Mouse (Mus musculus) MEL (cell line): ENCODE results near the gene Nos1ap. TPM values are rescaled to one million over a fixed set of nuclear protein-coding genes. Genes with fewer than 3 reads are reported as not detected.

Experiments
- DNase-seq: peaks from one replicate; pipeline ENCODE4 v3.0.0; 2011; ENCODE audit warnings: low read depth, low spot score
- H3K27ac ChIP-seq: 2 replicates; pipeline ENCODE4 v1.5.1; 2012; ENCODE audit warnings: low read depth, mild to moderate bottlenecking, control low read depth, low read length, moderate library complexity; ENCODE audit not compliant: control insufficient read depth
- H3K27me3 ChIP-seq, 2 experiments: fragments of 150-350 bp in 1 of 2; sonication (generic) in 1 of 2; 2 replicates each; pipeline ENCODE4 v1.6.1; 2012; ENCODE audit warnings: low read length in 2 of 2, mild to moderate bottlenecking in 2 of 2, improper control_type of control experiment in 1 of 2, moderate library complexity in 1 of 2; ENCODE audit not compliant: insufficient read depth in 2 of 2, control insufficient read depth in 1 of 2
- H3K36me3 ChIP-seq, 2 experiments: 2 replicates each; pipeline ENCODE4 v1.6.1; 2012 to 2014; ENCODE audit warnings: low read length in 2 of 2, improper control_type of control experiment in 1 of 2, inconsistent platforms in 1 of 2, mild to moderate bottlenecking in 1 of 2; ENCODE audit not compliant: insufficient read depth in 2 of 2, control insufficient read depth in 1 of 2
- H3K4me1 ChIP-seq, 2 experiments: fragments of 150-350 bp in 1 of 2; sonication (generic) in 1 of 2; 2 replicates each; pipeline ENCODE4 v1.6.1; 2012; ENCODE audit warnings: low read length in 2 of 2, improper control_type of control experiment in 1 of 2, mild to moderate bottlenecking in 1 of 2; ENCODE audit not compliant: insufficient read depth in 2 of 2, control insufficient read depth in 1 of 2
- H3K4me3 ChIP-seq, 2 experiments: fragments of 150-350 bp in 1 of 2; sonication (generic) in 1 of 2; 2 replicates each; pipeline ENCODE4 v1.5.1; 2012; ENCODE audit warnings: low read depth in 2 of 2, low read length in 2 of 2, mild to moderate bottlenecking in 2 of 2, moderate library complexity in 2 of 2, control low read depth in 1 of 2, improper control_type of control experiment in 1 of 2; ENCODE audit not compliant: control insufficient read depth in 1 of 2, insufficient read depth in 1 of 2
- H3K79me2 ChIP-seq: 2 replicates; pipeline ENCODE4 v1.6.1; 2012; ENCODE audit warnings: mild to moderate bottlenecking, low read length, moderate library complexity; ENCODE audit not compliant: control insufficient read depth, poor library complexity, insufficient read depth
- H3K9ac ChIP-seq: 2 replicates; pipeline ENCODE4 v1.6.1; 2012; ENCODE audit warnings: low read depth, mild to moderate bottlenecking, control low read depth, low read length, moderate library complexity; ENCODE audit not compliant: control insufficient read depth, poor library complexity, severe bottlenecking
- H3K9me3 ChIP-seq: fragments of 150-350 bp; sonication (generic); replicated peaks from 2 replicates; pipeline ENCODE4 v1.6.1; 2012; ENCODE audit warnings: mild to moderate bottlenecking, low read length, improper control_type of control experiment, moderate library complexity; ENCODE audit not compliant: insufficient read depth
- BHLHE40 ChIP-seq: IDR thresholded peaks from 2 replicates; pipeline ENCODE4 v1.6.1; 2012; ENCODE audit warnings: low read depth, mild to moderate bottlenecking, inconsistent platforms, low read length, improper control_type of control experiment, borderline replicate concordance
- CHD1 ChIP-seq: IDR thresholded peaks from 2 replicates; pipeline ENCODE4 v1.6.1; 2012; ENCODE audit warnings: low read depth, mild to moderate bottlenecking, inconsistent platforms, low read length, improper control_type of control experiment
- CHD2 ChIP-seq: IDR thresholded peaks from 2 replicates; pipeline ENCODE4 v1.6.1; 2011; ENCODE audit warnings: low read length, improper control_type of control experiment
- E2F4 ChIP-seq: IDR thresholded peaks from 2 replicates; pipeline ENCODE4 v1.6.1; 2011; ENCODE audit warnings: low read depth, low read length, improper control_type of control experiment, borderline replicate concordance
- ELF1 ChIP-seq: IDR thresholded peaks from 2 replicates; pipeline ENCODE4 v1.6.1; 2014; ENCODE audit warnings: low read depth, mild to moderate bottlenecking, inconsistent platforms, low read length, improper control_type of control experiment, moderate library complexity
- EP300 ChIP-seq, 2 experiments: IDR thresholded peaks; 2 replicates each; pipeline ENCODE4 v1.6.1; 2011; ENCODE audit warnings: improper control_type of control experiment in 2 of 2, low read length in 2 of 2, low read depth in 1 of 2, mild to moderate bottlenecking in 1 of 2
- GATA1 ChIP-seq: IDR thresholded peaks from 2 replicates; pipeline ENCODE4 v1.6.1; 2011; ENCODE audit warnings: low read depth, low read length, improper control_type of control experiment
- JUND ChIP-seq: IDR thresholded peaks from 2 replicates; pipeline ENCODE4 v1.6.1; 2011; ENCODE audit warnings: low read depth, mild to moderate bottlenecking, improper control_type of control experiment, low read length
- KAT2A ChIP-seq: conservative IDR thresholded peaks from 2 replicates; pipeline ENCODE4 v1.6.1; 2012; ENCODE audit warnings: low read depth, low read length, improper control_type of control experiment, inconsistent platforms
- MAFK ChIP-seq: IDR thresholded peaks from 2 replicates; pipeline ENCODE4 v1.6.1; 2011; ENCODE audit warnings: low read depth, mild to moderate bottlenecking, low read length, improper control_type of control experiment, borderline replicate concordance
- MAX ChIP-seq: IDR thresholded peaks from 2 replicates; pipeline ENCODE4 v1.6.1; 2011; ENCODE audit warnings: low read length, improper control_type of control experiment
- MAZ ChIP-seq: IDR thresholded peaks from 2 replicates; pipeline ENCODE4 v1.6.1; 2012; ENCODE audit warnings: low read depth, mild to moderate bottlenecking, inconsistent platforms, low read length, improper control_type of control experiment
- MEF2A ChIP-seq: IDR thresholded peaks from 2 replicates; pipeline ENCODE4 v1.6.1; 2014; ENCODE audit warnings: low read depth, mild to moderate bottlenecking, inconsistent platforms, low read length, improper control_type of control experiment; ENCODE audit not compliant: poor library complexity, insufficient replicate concordance, severe bottlenecking; ENCODE audit errors: extremely low read depth
- MXI1 ChIP-seq: IDR thresholded peaks from 2 replicates; pipeline ENCODE4 v1.6.1; 2011; ENCODE audit warnings: mild to moderate bottlenecking, low read depth, low read length, improper control_type of control experiment
- MYC ChIP-seq: IDR thresholded peaks from 2 replicates; pipeline ENCODE4 v1.6.1; 2011; ENCODE audit warnings: low read depth, mild to moderate bottlenecking, low read length, improper control_type of control experiment, moderate library complexity
- NELFE ChIP-seq: IDR thresholded peaks from 2 replicates; pipeline ENCODE4 v1.6.1; 2011; ENCODE audit warnings: low read depth, low read length, improper control_type of control experiment
- NRF1 ChIP-seq: IDR thresholded peaks from 2 replicates; pipeline ENCODE4 v1.6.1; 2014; ENCODE audit warnings: low read depth, mild to moderate bottlenecking, inconsistent platforms, low read length, improper control_type of control experiment, moderate library complexity; ENCODE audit not compliant: poor library complexity, insufficient read depth, severe bottlenecking
- POLR2AphosphoS5 ChIP-seq: IDR thresholded peaks from 2 replicates; pipeline ENCODE4 v1.6.1; 2012; ENCODE audit warnings: low read depth, borderline replicate concordance, mild to moderate bottlenecking, inconsistent platforms, low read length, moderate library complexity, mixed read lengths
- RCOR1 ChIP-seq: IDR thresholded peaks from 2 replicates; pipeline ENCODE4 v1.6.1; 2012; ENCODE audit warnings: low read depth, mild to moderate bottlenecking, inconsistent platforms, low read length, improper control_type of control experiment
- SIN3A ChIP-seq: IDR thresholded peaks from 2 replicates; pipeline ENCODE4 v1.6.1; 2012; ENCODE audit warnings: low read length, improper control_type of control experiment, inconsistent platforms
- TAL1 ChIP-seq: IDR thresholded peaks from 2 replicates; pipeline ENCODE4 v1.6.1; 2012; ENCODE audit warnings: mild to moderate bottlenecking, inconsistent platforms, low read length, moderate library complexity, mixed read lengths
- TBP ChIP-seq: IDR thresholded peaks from 2 replicates; pipeline ENCODE4 v1.8.0; 2011; ENCODE audit warnings: low read depth, low read length, improper control_type of control experiment
- TCF12 ChIP-seq: IDR thresholded peaks from 2 replicates; pipeline ENCODE4 v1.6.1; 2014; ENCODE audit warnings: low read depth, mild to moderate bottlenecking, inconsistent platforms, low read length, improper control_type of control experiment, moderate library complexity
- USF2 ChIP-seq, 2 experiments: IDR thresholded peaks; 2 replicates each; pipeline ENCODE4 v1.6.1; 2011 to 2012; ENCODE audit warnings: improper control_type of control experiment in 2 of 2, low read length in 2 of 2, borderline replicate concordance in 1 of 2, inconsistent platforms in 1 of 2, low read depth in 1 of 2, mild to moderate bottlenecking in 1 of 2; ENCODE audit not compliant: insufficient read depth in 1 of 2
- ZC3H11A ChIP-seq: IDR thresholded peaks from 2 replicates; pipeline ENCODE4 v1.6.1; 2012; ENCODE audit warnings: low read depth, mild to moderate bottlenecking, inconsistent platforms, low read length, improper control_type of control experiment
- ZMIZ1 ChIP-seq: IDR thresholded peaks from 2 replicates; pipeline ENCODE4 v1.6.1; 2012; ENCODE audit warnings: low read depth, mild to moderate bottlenecking, inconsistent platforms, low read length, improper control_type of control experiment, moderate library complexity
- ZNF384 ChIP-seq: IDR thresholded peaks from 2 replicates; pipeline ENCODE4 v1.6.1; 2012; ENCODE audit warnings: low read depth, mild to moderate bottlenecking, inconsistent platforms, low read length, improper control_type of control experiment
- polyA plus RNA-seq, 2 experiments: library from polyadenylated mRNA; stranded (reverse) in 1 of 2; unstranded in 1 of 2; fragments of >175 nt in 1 of 2; fragments of >200 nt in 1 of 2; gene quantifications; 2 replicates each; pipeline versions ENCODE4 v1.2.1 to v1.2.4; 2012; ENCODE audit warnings: low replicate concordance in 2 of 2, low read depth in 1 of 2; ENCODE audit not compliant: insufficient read length in 2 of 2, insufficient read depth in 1 of 2, missing spikeins in 1 of 2
- total RNA-seq: library from RNA; depleted of rRNA; stranded (reverse); fragments of 300-350 nt; gene quantifications from 2 replicates; pipeline ENCODE4 v1.2.3, GENCODE M21; 2012

Nos1ap gene
- total and polyA plus RNA-seq, 3 experiments, result 0.62 to 2.4 TPM; not detected in 1

DNA sequence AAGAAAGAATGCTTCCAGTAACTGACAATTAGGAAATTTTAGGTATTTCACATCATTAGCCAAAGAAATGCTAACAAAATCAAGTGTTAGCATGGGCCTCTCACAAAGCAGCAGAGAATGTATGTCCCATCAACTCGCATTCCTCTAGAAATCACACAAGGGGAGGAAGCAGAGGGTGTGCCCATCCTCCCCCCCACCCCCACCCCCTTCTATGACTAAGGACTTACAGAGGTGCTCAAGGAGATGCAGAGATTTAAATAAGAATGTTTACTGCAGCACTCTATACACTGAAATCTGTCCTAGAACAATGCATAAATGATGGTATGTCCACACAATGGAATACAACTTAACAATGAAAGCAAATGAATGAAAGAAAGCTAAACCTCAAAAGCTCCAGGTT, 27.2 kb downstream of the Nos1ap start:
- Histone ChIP-seq H3K9me3 (no peaks in the 10 kb centered on the region), H3K4me1 (peaks cover 12 to 22% of the 10 kb centered on the region in 2 experiments)
- no peak for TF ChIP-seq MXI1
- no peak for TF ChIP-seq CHD2
- TF ChIP-seq ELF1, result no peak
- no peak for TF ChIP-seq RCOR1
- no peak for TF ChIP-seq MEF2A
- TF ChIP-seq JUND, result no peak
- TF ChIP-seq ZNF384, result no peak
- no peak for TF ChIP-seq MAX
- TF ChIP-seq GATA1, result no peak
- TF ChIP-seq POLR2AphosphoS5, result no peak
- TF ChIP-seq TAL1, result no peak
- TF ChIP-seq TBP, result no peak
- no peak for TF ChIP-seq EP300 (IDR thresholded peaks at IDR 0.05; ENCODE audit: low read depth in 1 of 2, low read length in 2 of 2)
- no peak for TF ChIP-seq E2F4
- no peak for TF ChIP-seq ZMIZ1
- TF ChIP-seq, all 39 proteins: peak for 0
- no peak overlapping the region for H3K9ac ChIP-seq
- no peak overlapping the region for H3K4me3 ChIP-seq
- H3K27ac ChIP-seq, result no peak overlapping the region
- H3K79me2 ChIP-seq, result no peaks in the 10 kb centered on the region
- DNase-seq, result no peak
- peaks cover 0 to 25% of the 10 kb centered on the region in 2 experiments; a peak in 2 of 4 replicates for H3K36me3 ChIP-seq
- no peaks in the 10 kb centered on the region for H3K27me3 ChIP-seq

DNA sequence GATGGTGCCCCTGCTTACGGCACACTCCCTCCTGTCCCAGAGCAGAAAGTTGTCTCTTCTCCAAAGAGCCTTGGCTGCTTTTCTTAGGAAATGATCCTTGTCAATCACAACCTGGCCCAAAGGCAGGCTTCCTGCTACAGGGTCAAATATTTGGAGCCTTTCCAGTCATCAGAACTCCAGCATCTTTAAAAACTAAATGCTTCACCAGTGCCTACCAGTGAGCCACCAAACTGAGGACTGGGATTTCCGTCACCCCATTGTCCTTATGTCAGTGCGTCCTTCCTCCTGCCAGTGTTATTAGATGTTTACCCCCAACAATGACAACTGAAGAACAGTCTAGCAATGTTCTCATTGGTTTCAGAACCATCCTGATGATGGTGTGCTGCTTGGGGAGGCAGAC, 28.9 kb downstream of the Nos1ap start:
- no peaks in the 10 kb centered on the region for H3K9me3 ChIP-seq
- no peak overlapping the region for H3K27ac ChIP-seq
- DNase-seq, result no peak
- H3K9ac ChIP-seq, result no peak overlapping the region
- H3K4me1 ChIP-seq, result peaks cover 5 to 11% of the 10 kb centered on the region in 2 experiments
- peaks cover 0 to 12% of the 10 kb centered on the region in 2 experiments; a peak in 2 of 4 replicates for H3K36me3 ChIP-seq
- H3K4me3 ChIP-seq, result no peak overlapping the region
- no peak for TF ChIP-seq CHD1
- TF ChIP-seq POLR2AphosphoS5, result no peak
- TF ChIP-seq, all 39 proteins: peak for 0
- Histone ChIP-seq H3K79me2 (no peaks in the 10 kb centered on the region), H3K27me3 (no peaks in the 10 kb centered on the region)

DNA sequence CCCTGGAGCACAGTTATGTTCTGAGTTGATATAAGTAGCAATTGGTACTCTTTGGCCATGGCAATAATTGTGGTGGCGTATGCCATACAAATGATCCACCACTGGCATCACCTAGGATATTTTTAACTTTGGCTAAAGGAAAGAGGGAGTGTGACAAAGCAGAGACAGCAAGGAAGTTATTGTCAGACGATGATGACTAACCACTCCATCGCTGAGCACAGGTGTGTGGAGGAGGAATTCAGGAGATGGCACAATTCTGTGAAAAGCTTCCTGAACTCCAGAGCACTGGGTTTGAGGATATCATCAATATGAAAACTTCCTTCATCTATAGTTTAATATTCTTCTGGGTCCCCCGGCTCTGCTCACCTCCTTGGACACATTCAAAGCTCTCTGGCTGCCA, 31.7 kb downstream of the Nos1ap start:
- Histone ChIP-seq H3K9ac (no peak overlapping the region), H3K4me3 (no peak overlapping the region), H3K27me3 (no peaks in the 10 kb centered on the region), H3K9me3 (no peaks in the 10 kb centered on the region), H3K4me1 (peaks cover 4 to 16% of the 10 kb centered on the region in 2 experiments), H3K79me2 (no peaks in the 10 kb centered on the region), H3K27ac (no peak overlapping the region), H3K36me3 (peaks cover 0 to 16% of the 10 kb centered on the region in 2 experiments; a peak in 2 of 4 replicates)
- DNase-seq, result no peak
- TF ChIP-seq CHD1 (no peak), SIN3A (no peak), EP300 (IDR thresholded peaks at IDR 0.05; ENCODE audit: low read depth in 1 of 2, low read length in 2 of 2) (no peak), BHLHE40 (no peak), MAFK (no peak), MXI1 (no peak), USF2 (IDR thresholded peaks at IDR 0.05; ENCODE audit: borderline replicate concordance in 1 of 2, insufficient read depth in 1 of 2, low read depth in 1 of 2, low read length in 2 of 2) (no peak), KAT2A (no peak), ZC3H11A (no peak), MAZ (no peak), NELFE (no peak), MYC (no peak), NRF1 (no peak), TBP (no peak), TCF12 (no peak)
